In the genomic region with DNA sequence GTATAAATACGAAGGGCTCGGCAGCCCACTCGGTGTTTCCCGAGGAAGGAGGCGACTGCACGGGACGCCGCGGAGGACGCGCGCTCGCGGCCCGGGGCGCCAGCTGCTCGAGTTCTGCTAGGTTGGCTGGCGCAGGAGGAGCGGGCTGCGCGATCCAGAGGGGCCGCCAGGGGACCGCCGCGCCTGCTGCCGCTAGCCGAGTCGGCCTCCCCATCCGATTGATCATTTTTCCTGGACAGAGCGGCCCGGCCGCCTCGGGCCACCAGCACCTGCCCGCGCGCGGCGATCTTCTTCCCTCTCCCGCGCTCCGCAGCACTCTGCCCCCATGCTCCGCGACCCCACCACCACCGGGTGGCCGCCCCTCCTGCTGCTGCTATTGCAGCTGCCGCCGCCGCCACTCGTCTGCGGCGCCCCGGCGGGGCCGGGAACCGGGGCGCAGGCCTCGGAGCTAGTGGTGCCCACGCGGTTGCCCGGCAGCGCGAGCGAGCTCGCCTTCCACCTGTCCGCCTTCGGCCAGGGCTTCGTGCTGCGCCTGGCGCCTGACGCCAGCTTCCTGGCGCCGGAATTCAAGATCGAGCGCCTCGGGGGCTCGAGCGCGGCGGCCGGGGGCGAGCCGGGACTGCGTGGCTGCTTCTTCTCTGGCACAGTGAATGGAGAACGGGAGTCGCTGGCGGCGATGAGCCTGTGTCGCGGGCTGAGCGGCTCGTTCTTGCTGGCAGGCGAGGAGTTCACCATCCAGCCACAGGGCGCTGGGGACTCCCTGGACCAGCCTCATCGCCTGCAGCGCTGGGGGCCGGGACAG, we compare ENCODE assay signal across 9 mouse cellular contexts. TPM values are rescaled to one million over a fixed set of nuclear protein-coding genes. Genes with fewer than 3 reads are reported as not detected.
DNase-seq lines count a peak whose midpoint lies in the region; ATAC-seq and TF ChIP-seq lines count a peak whose summit lies in the region.
"Had no signal": no experiment of that assay in that cellular context is flagged by ENCODE, and none has a peak within 500 bp of the region (broad histone marks: within the 10 kb centered on the region; RNA-seq: fewer than 3 reads in every experiment).

A gene (plus strand): TSS at position 51 of the 802 bp plus-strand sequence.

- peaks cover 65% of the 10 kb centered on the region for H3K27me3 ChIP-seq in lung, embryonic 14.5 days (ENCODE audit: insufficient read depth, low read length)
- H3K27me3 ChIP-seq in kidney, postnatal 0 days (ENCODE audit: insufficient read depth, low read length) = peaks cover 44% of the 10 kb centered on the region
- peaks cover 48% of the 10 kb centered on the region for H3K27me3 ChIP-seq in lung, postnatal 0 days (replicated peaks; ENCODE audit: insufficient read depth, low read length)
- peaks cover 29% of the 10 kb centered on the region for H3K27me3 ChIP-seq in small intestine, adult 2 months (ENCODE audit: control insufficient read depth, insufficient read depth, low read length)

- H3K9ac ChIP-seq in lung, embryonic 14.5 days = peak within 1 kb of the TSS; percentile 49
- peak within 1 kb of the TSS; percentile 41; the same call in 1 of the 2 replicates for H3K9ac ChIP-seq in kidney, postnatal 0 days (ENCODE audit: low read depth, low read length)
- H3K9ac ChIP-seq in lung, postnatal 0 days (replicated peaks; ENCODE audit: low read depth) = no peak within 1 kb of the TSS; the same call in 1 of the 2 replicates

- DNase-seq in lung, embryonic 14.5 days = peak; percentile 78
- DNase-seq in lung, postnatal 14 days = no peak
- peak; percentile 65 for DNase-seq in kidney, postnatal 0 days (ENCODE audit: low spot score)
- no peak for DNase-seq in lung, postnatal 0 days (ENCODE audit: low spot score)
- DNase-seq in spleen, postnatal 10 days (ENCODE audit: low spot score in 2 of 2) = no peak

- H3K9me3 ChIP-seq in lung, embryonic 14.5 days (ENCODE audit: low read depth, low read length) = no peaks in the 10 kb centered on the region
- no peaks in the 10 kb centered on the region for H3K9me3 ChIP-seq in kidney, postnatal 0 days (replicated peaks; ENCODE audit: low read length)
- H3K9me3 ChIP-seq in lung, postnatal 0 days (ENCODE audit: low read length) = no peaks in the 10 kb centered on the region

- no peak for TF ChIP-seq POLR2A in cortical plate, adult 2 months (IDR thresholded peaks at IDR 0.05; ENCODE audit: extremely low read depth, insufficient read depth, low read length)
- TF ChIP-seq POLR2A in small intestine, adult 2 months (IDR thresholded peaks at IDR 0.05; ENCODE audit: low read depth, low read length) = no peak

- peak; percentile 50 for TF ChIP-seq CTCF in lung, embryonic 14.5 days (IDR thresholded peaks at IDR 0.05; ENCODE audit: low read depth)
- no peak for TF ChIP-seq CTCF in cortical plate, adult 2 months (IDR thresholded peaks at IDR 0.05; ENCODE audit: extremely low read depth, insufficient read depth, low read length)
- TF ChIP-seq CTCF in kidney, postnatal 0 days (IDR thresholded peaks at IDR 0.05; ENCODE audit: low read depth) = peak; percentile 58
- TF ChIP-seq CTCF in lung, postnatal 0 days (IDR thresholded peaks at IDR 0.05) = peak; percentile 61
- TF ChIP-seq CTCF in small intestine, adult 2 months (IDR thresholded peaks at IDR 0.05; ENCODE audit: extremely low read depth, insufficient read length, insufficient replicate concordance, low read depth, low read length) = no peak

- TF ChIP-seq EP300 in lung, postnatal 0 days (IDR thresholded peaks at IDR 0.05) = no peak

- no peaks in the 10 kb centered on the region for H3K4me1 ChIP-seq in lung, embryonic 14.5 days (ENCODE audit: insufficient read depth)
- no peaks in the 10 kb centered on the region for H3K4me1 ChIP-seq in cortical plate, adult 2 months (ENCODE audit: control insufficient read depth, insufficient read depth, low read length)
- H3K4me1 ChIP-seq in kidney, postnatal 0 days (replicated peaks; ENCODE audit: insufficient read depth, low read length) = no peaks in the 10 kb centered on the region; the same call in 1 of the 2 replicates
- H3K4me1 ChIP-seq in lung, postnatal 0 days (ENCODE audit: insufficient read depth, low read depth, low read length) = peaks cover 7% of the 10 kb centered on the region; the same call in 1 of the 2 replicates
- H3K4me1 ChIP-seq in small intestine, adult 2 months (ENCODE audit: control insufficient read depth, insufficient read depth, insufficient read length, low read length) = peaks cover 7% of the 10 kb centered on the region; the same call in 1 of the 2 replicates

- H3K4me3 ChIP-seq in lung, embryonic 14.5 days (ENCODE audit: low read depth, low read length) = peak within 1 kb of the TSS; percentile 53
- peak within 1 kb of the TSS; percentile 28 for H3K4me3 ChIP-seq in cortical plate, adult 2 months (ENCODE audit: insufficient read depth, low read length)
- H3K4me3 ChIP-seq in kidney, postnatal 0 days (replicated peaks; ENCODE audit: low read depth, low read length) = peak within 1 kb of the TSS; percentile 43
- peak within 1 kb of the TSS; percentile 47 for H3K4me3 ChIP-seq in lung, postnatal 0 days (ENCODE audit: low read depth, low read length)
- H3K4me3 ChIP-seq in small intestine, adult 2 months (ENCODE audit: low read depth, low read length) = peak within 1 kb of the TSS; percentile 63

- WGBS in lung, embryonic 14.5 days = under 1% methylated on average over 91 of the region's 96 CpGs
- 1% methylated on average over 90 of the region's 96 CpGs for WGBS in kidney, postnatal 0 days
- WGBS in lung, postnatal 0 days = 1% methylated on average over 89 of the region's 96 CpGs
- WGBS in small intestine, adult 2 months = 1% methylated on average over 96 of the region's 96 CpGs

- peak; percentile 75 for ATAC-seq in lung, embryonic 14.5 days (ENCODE audit: insufficient read depth)
- ATAC-seq in granulocyte monocyte progenitor cell, adult 5-6 weeks (replicated peaks; ENCODE audit: poor library complexity, severe bottlenecking) = peak; percentile 47
- ATAC-seq in kidney, postnatal 0 days (replicated peaks; ENCODE audit: low FRiP score, low read depth) = peak; percentile 71
- peak; percentile 71 for ATAC-seq in lung, postnatal 0 days

- no peak within 1 kb of the TSS for H3K27ac ChIP-seq in lung, embryonic 14.5 days (ENCODE audit: low read depth)
- no peak within 1 kb of the TSS for H3K27ac ChIP-seq in cortical plate, adult 2 months (ENCODE audit: insufficient read depth, low read length)
- no peak within 1 kb of the TSS for H3K27ac ChIP-seq in kidney, postnatal 0 days
- H3K27ac ChIP-seq in lung, postnatal 0 days (ENCODE audit: low read length) = no peak within 1 kb of the TSS
- no peak within 1 kb of the TSS for H3K27ac ChIP-seq in small intestine, adult 2 months (ENCODE audit: insufficient read depth, low read depth, low read length)

- no peaks in the 10 kb centered on the region for H3K36me3 ChIP-seq in lung, embryonic 14.5 days (ENCODE audit: insufficient read depth)
- no peaks in the 10 kb centered on the region for H3K36me3 ChIP-seq in kidney, postnatal 0 days (ENCODE audit: insufficient read depth, low read length)
- no peaks in the 10 kb centered on the region for H3K36me3 ChIP-seq in lung, postnatal 0 days (ENCODE audit: insufficient read depth, low read length)
- no peaks in the 10 kb centered on the region for H3K36me3 ChIP-seq in small intestine, adult 2 months (ENCODE audit: control insufficient read depth, insufficient read depth, low read length)

- peak within 1 kb of the TSS; percentile 98 for H3K4me2 ChIP-seq in lung, embryonic 14.5 days
- peak within 1 kb of the TSS; percentile 95 for H3K4me2 ChIP-seq in kidney, postnatal 0 days (ENCODE audit: low read length)
- peak within 1 kb of the TSS; percentile 88 for H3K4me2 ChIP-seq in lung, postnatal 0 days (replicated peaks; ENCODE audit: low read depth, low read length)

RNA-seq across cellular contexts. Expression of the gene that starts here (rescaled TPM):
- 2.0 and 3.1 TPM in 2 replicates for polyA plus RNA-seq in lung, embryonic 14.5 days (2014; fragmentation: Nextera tagmentation; extraction: Ambion mirVana)
- 2.0 TPM in 2 replicates for polyA plus RNA-seq in cortical plate, adult 2 months (2012; rRNA removed)
- total RNA-seq in granulocyte monocyte progenitor cell, adult 5-6 weeks (2014; fragmentation: Nextera tagmentation) = not detected in 2 replicates
- not detected in 2 replicates for total RNA-seq in granulocyte monocyte progenitor cell, adult 5-6 weeks (2017)
- 0.66 and 0.80 TPM in 2 replicates for polyA plus RNA-seq in kidney, postnatal 0 days (2015; fragmentation: Nextera tagmentation; extraction: Ambion mirVana)
- 10.5 and 10.7 TPM in 2 replicates for polyA plus RNA-seq in lung, postnatal 0 days (2015; fragmentation: Nextera tagmentation; extraction: Ambion mirVana)
- polyA plus RNA-seq in small intestine, adult 2 months (2012; rRNA removed) = 0.74 and 1.4 TPM in 2 replicates
- total RNA-seq: neutrophil, adult 5-6 weeks had no signal

Comparison
In these comparisons a context has a peak if more than half of its experiments do, and no peak if none do; other contexts are left out.
1. Peak in ATAC-seq in granulocyte monocyte progenitor cell, adult 5-6 weeks; RNA of the gene not detected or under 1 TPM.
2. Peak in DNase-seq, ATAC-seq, H3K4me3 ChIP-seq, H3K9ac ChIP-seq and H3K4me2 ChIP-seq in kidney, postnatal 0 days; RNA of the gene not detected or under 1 TPM.
3. CTCF ChIP-seq: peak in lung, embryonic 14.5 days (single experiment), kidney, postnatal 0 days (single experiment) and lung, postnatal 0 days (single experiment); none in cortical plate, adult 2 months (single experiment) and small intestine, adult 2 months (single experiment).
4. Peak in every context shown above with its lines, with median percentiles within 50 percentile points of each other: ATAC-seq, H3K4me2 ChIP-seq and H3K4me3 ChIP-seq.